Mouse (Mus musculus): Measurements from ENCODE around the gene Arfgap3. TPM values are rescaled to one million over a fixed set of nuclear protein-coding genes. Genes with fewer than 3 reads are reported as not detected.

The Arfgap3 gene
- total RNA-seq (2023) = 7.6 to 10.8 TPM (median 8.5 TPM) in 4 replicates

DNA sequence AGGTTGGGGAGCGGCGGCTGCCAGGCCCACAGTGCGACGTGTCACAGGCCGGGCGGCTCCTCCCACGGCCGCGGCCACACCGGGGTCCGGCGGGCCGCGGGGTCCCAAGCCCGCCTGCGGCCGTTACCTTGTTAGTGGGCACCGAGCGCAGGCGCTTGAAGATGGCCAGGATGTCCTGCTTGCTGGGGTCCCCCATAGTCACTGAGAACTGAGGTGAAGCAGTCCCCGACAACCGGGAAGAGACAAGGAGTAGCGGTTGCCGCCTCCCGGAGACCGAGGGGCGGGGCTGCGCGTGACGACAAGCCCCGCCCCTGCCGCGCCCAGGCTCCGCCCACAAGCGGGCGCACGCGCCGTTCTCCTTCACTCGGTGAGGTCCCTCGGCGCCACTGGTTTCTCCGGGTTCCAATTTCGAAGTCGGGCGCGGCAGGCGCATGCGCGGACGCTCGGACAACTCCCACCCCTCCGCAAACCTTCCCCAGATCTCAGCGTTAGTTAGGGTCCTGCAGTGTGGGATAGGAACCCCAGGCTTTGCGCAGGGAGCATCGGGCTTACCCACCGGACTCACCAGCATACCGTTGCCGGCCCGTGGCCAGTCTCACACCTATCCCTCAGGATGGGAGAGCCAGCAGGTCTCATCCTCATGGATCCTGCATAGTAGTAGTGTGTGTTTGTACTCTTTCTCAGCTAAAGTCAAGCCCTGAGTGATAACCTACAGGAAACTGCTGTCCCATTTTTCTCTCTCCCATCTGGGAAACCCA, at the start of gene Arfgap3:
Gene Arfgap3 (minus strand): TSS at position 294 of the 758 bp plus-strand sequence.

DNA sequence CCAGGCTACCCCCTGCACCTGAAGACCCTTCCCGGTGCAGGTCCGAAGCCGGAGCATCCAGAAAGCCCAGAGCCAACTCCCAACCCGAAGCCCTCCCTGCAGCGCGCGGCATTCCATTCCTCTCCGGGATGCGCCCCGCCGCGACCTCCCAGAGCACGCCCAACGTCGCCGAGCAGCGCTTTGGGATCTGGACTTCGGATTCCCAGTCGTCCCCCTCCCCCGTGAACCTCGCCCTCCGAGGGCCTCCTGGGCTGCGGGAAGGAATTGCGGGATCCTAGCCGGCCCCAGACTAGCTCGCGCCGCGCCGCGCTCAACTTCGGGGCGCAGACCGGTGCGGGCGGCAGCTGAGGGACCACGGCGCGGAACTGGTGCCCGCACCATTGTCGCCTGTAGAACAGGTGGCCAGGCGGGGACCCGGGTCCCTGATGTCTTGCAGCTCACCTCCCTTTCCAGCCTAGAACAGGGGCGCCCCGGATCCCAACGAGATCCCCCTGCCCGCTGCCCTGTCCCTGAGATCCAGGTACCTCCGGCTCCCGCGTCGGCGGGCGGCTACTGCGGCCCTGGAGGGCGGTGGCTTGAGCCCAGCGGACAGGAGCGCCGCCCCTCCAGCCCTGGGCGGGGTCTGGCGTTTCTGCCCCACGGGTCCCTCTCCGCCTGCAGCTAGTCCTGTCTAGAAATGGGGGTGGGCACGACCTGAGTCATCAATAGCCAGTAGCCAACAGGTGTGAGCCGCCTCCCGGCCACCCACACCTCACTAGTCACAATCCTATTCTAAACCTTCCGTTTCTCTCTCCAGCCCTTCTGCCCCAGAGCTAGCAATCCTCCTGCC, 98.7 kb downstream of the Arfgap3 start, which contains the start of gene A4galt:
Gene A4galt (minus strand): TSS at position 599 of the 829 bp plus-strand sequence.

Other genes starting within 250 kb of the Arfgap3 start
- 73.0 to 87.3 TPM (median 82.1 TPM) in 4 replicates for gene Rrp7a, start 227.4 kb downstream of the Arfgap3 start, total RNA-seq (2023)
- gene Poldip3, start 200.9 kb downstream of the Arfgap3 start, total RNA-seq (2023) = 184 to 196 TPM (median 190 TPM) in 4 replicates
- gene Cyb5r3, start 177.7 kb downstream of the Arfgap3 start, total RNA-seq (2023) = 80.0 to 81.1 TPM (median 80.2 TPM) in 4 replicates
- 0.46 TPM in 1 of 4 replicates, not detected in the others for gene A4galt, start 98.5 kb downstream of the Arfgap3 start, total RNA-seq (2023)
- 65.1 to 76.5 TPM (median 69.2 TPM) in 4 replicates for gene Pacsin2, start 114.4 kb upstream of the Arfgap3 start, total RNA-seq (2023)
- 5.8 to 8.1 TPM (median 7.4 TPM) in 4 replicates for gene Ttll1, start 160.6 kb upstream of the Arfgap3 start, total RNA-seq (2023)
- not detected in 4 replicates for gene Bik, start 176.6 kb upstream of the Arfgap3 start, total RNA-seq (2023)
- 52.6 to 63.6 TPM (median 60.8 TPM) in 4 replicates for gene Tspo, start 213.3 kb upstream of the Arfgap3 start, total RNA-seq (2023)
- 18.9 to 19.9 TPM (median 19.5 TPM) in 4 replicates for gene Mcat, start 213.5 kb upstream of the Arfgap3 start, total RNA-seq (2023)
- gene Ttll12, start 244.9 kb upstream of the Arfgap3 start, total RNA-seq (2023) = 5.7 to 8.0 TPM (median 6.2 TPM) in 4 replicates